Mouse (Mus musculus): ENCODE data around the gene Fsd1.

Fsd1 gene

DNA sequence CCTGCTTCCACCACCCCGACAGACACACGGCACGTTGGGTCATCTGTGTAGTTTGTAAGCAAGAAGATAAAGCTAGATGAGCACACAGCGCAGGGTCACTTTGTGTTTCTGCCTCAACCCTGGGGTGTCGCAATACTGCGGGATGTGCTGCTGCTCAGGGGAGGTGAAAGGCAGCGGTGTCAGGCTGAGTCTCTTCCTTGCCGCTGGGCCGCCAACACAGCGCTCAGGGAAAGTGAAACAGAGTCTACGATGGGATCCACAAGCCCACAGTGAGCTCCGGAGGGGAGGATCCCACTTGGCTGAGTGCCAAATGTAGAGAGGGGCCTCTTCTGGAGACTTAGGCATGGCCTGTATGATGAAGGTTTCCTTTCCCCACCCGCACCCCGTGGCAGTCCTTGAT lies 23.1 kb upstream of the Fsd1 start:
- DNase-seq (ENCODE audit: low spot score in 2 of 2) = no peak

DNA sequence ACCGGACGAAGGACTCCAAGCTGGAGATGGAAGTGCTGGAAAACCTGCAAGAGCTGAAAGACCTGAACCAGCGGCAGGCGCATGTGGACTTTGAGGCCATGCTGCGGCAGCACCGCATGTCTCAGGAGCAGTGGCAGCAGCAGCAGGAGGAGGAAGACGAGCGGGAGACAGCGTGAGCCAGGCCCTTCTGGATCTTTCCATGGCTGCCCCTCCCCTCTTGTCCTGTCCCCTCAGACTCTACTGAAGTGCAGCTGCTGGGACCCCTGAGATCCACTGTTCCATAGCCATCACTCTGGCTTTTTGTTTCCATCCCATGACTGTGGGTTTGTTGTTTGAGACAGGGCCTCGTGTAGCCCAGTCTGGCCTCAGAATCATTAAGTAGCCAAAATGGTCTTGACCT lies 21.8 kb upstream of the Fsd1 start:
- DNase-seq (ENCODE audit: low spot score in 2 of 2) = no peak

DNA sequence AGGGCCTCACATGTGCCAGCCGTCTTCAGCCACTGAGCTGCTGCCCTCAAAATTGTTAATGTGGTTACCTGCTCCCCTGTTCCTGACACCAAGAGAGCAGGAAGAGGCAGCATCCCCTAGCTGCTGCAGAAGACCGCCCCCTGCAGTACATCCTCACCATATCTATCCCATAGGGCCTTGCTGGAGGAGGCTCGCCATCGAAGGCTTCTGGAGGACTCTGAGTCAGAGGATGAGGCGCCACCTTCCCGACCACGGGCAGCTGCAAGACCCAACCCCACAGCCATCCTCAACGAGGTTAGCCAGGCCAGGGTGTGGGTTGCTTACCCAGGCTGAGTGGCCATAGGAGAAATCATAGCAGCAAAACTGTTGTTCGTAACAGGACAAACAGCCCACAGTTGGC lies 21.3 kb upstream of the Fsd1 start:
- DNase-seq (ENCODE audit: low spot score in 2 of 2) = no peak

DNA sequence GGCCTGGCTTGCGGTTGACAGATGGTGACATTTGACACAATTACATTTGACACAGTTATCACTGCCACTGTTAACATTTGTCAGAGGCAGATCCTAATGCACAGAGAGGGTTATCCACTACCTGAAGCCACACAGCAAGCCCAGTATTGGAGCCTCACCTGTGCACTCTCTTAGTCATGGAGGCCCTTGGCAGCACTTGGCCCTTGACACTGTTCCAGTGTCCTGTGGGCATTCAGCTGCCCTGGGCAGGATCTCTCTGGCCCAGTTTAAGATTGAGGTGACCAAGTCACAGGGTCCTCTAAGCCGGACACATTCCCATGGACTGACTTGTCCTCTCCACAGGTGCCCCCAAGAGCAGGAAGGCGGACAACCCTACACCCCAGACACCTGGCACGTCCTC lies 19.1 kb upstream of the Fsd1 start:
- no peak for DNase-seq (ENCODE audit: low spot score in 2 of 2)

DNA sequence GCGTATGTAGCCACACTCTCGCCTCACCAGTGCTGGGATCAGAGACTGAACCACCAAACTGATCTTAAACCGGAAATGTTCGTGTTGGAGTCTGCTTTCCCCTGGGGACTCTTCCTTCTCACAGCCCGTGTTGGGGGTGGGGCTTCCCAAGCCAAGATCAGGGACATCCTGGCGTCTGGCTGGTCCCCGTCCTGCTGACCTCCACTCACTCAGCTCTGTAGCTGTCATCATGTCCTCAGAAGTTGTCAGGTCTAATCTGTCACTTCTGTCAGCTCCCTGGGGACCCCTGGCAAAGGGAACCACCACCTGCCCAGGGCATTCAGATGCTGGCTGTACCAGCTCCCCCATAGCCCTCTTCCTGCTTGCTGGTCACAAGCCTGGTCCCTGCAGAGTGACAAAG lies 18.1 kb upstream of the Fsd1 start:
- no peak for DNase-seq (ENCODE audit: low spot score in 2 of 2)

DNA sequence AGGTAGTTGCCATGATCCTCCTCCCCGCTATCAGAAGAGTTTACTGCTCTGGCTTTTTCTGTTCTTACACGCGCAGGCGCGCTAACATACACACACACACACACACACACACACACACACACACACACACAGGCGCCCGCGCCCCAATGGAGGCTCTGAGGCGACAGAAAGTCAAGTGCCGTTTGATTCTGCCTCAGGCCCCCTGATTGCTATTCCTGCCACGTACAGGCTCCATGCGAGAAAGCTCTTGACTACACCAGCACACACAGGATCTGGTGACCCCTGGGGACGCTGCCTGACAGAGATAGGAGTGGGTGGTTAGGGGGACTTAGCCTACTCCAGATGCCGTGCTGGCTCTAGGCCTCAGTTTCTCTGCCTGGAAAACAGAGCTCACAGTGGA lies 16.7 kb upstream of the Fsd1 start:
- no peak for DNase-seq (ENCODE audit: low spot score in 2 of 2)

DNA sequence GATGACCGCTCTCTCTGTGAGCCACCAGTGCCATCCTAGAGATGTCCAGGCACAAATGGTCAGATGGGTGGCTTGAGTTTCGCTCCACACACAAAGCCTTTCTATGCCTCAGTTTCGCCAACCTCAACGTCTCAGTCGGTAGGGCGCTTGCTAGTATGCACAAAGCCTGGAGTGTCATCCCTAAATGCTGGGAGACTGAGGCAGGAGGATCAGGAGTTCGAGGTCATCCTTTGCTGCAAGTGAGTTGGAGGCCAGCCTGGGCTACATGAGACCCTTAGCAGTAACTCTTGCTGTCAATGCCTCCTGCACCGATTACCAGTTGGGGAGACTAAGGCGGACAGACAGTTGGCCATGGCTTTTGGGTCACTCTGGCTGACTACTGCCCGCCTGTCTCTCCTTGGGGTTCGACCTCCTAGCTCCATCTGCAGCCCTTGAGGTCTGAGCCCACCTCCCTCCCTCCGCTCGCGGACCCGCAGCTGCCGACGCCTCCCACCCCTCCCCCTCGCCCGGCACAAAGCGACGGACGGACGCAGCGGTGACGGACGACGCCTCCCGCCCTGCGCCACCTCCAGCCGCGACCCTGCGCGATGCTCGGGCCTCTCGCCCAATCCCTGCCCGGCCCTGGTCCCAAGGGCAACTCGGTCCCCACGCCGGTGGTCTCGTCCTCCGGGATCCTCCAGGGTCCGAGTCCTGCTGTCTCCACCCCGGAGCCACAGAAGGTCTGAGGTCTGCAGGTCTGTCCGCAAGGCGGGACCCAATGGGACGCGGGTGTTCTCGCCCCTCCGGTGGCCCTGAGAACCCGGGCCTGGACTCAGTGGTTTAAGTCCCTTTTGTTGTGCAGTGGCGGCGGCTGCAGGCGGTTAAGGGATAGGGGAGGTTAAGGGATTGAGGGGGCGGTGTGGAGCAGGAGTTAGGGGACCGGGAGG lies 16.1 kb upstream of the Fsd1 start, which contains the start of gene Shd:
Gene Shd (plus strand): TSS at position 502 of the 926 bp plus-strand sequence.
- no peak for DNase-seq (ENCODE audit: low spot score in 2 of 2)

DNA sequence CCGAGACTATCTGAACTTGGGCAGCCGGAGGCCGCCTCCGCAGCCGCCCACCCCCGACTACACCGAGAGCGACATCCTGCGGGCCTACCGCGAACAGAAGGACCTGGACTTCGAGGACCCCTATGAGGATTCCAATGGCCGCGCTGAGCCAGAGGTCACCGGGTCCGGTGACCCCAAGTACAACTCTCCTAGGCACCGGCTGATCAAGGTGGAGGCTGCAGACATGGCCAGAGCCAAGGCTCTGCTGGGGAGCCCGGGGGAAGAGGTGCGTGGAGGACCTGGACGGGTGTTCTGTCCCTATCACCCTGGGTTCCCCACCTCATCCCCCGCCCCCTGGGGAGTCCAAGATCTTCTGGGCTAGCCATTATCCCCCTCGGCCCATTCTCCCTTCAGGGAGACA lies 14.9 kb upstream of the Fsd1 start:
- DNase-seq (ENCODE audit: low spot score in 2 of 2) = no peak

DNA sequence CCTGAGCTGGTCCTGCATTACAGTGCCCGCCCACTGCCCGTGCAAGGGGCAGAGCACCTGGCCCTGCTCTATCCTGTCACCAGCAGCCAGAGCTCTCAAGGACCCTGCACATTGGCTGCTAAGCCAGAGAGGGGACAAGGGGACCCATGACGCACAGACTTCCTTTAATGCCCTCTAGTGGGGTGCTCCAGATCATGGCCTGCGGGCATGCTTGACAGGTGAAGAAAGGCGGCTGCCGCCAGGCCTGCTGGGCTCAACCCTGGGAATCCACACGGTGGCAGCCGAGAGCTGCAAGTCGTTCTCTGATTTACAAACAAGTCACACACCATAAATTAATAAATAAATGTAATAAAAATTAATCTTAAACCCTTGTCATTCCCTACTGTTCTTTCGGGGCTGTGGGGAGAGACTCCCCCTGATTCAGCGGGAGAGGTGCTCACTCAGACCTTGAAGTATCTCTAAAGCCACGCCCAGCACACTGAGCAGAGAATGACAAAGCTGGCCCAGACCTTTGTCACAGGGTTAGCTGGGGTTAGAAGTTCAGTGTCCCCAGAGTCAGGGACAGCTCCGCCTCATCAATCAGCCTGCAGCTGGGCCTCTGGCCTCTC lies 9.9 kb upstream of the Fsd1 start:
- peak in 1 of 2 experiments; percentile 64 for DNase-seq (ENCODE audit: low spot score in 2 of 2)

DNA sequence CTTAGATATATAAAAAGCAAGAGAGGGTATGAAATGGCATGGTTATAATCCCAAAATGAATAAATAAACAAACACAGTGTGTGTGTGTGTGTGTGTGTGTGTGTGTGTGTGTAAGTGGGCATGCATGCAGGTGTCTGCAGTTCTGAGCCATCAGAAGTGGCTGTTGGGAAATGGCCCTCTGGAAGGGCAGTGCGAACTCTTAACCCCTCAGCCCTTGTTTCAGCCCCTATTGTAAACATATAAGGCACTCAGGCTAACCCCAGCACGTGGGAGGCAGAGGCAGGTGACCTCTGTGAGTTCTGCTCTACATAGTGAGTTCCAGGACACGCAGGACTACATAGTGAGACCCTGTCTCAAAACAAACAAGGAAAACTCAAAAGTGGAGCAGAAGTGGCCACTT lies 9.0 kb upstream of the Fsd1 start:
- DNase-seq (ENCODE audit: low spot score in 2 of 2) = no peak

DNA sequence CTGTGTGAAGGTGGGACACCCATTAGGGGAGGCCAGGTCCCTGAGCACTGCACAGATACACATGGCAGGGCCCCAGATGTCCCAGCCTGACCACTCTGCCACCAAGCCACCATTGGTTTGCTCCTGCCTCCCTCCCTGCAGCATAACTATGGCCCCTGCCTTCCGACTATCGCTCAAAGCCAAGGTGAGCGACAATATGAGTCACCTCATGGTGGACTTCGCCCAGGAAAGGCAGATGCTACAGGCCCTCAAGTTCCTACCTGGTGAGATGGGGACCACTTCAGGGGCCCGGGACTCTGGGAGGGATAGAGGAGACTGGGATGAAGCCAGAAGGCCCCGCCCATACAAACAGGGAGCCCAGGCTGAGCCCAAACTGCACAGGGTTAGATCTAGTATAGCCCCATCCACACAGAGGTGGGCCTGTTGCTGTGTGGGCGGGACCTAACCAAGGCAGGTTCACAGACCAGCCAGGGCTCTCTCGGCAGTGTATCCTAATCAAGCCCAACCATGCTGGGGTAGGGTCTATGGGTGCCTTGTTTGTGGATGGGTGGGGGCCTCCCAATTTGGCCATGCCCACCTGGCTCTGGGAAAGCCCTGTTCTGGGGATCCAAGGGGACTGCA lies 4.1 kb downstream of the Fsd1 start:
- no peak for DNase-seq (ENCODE audit: low spot score in 2 of 2)

DNA sequence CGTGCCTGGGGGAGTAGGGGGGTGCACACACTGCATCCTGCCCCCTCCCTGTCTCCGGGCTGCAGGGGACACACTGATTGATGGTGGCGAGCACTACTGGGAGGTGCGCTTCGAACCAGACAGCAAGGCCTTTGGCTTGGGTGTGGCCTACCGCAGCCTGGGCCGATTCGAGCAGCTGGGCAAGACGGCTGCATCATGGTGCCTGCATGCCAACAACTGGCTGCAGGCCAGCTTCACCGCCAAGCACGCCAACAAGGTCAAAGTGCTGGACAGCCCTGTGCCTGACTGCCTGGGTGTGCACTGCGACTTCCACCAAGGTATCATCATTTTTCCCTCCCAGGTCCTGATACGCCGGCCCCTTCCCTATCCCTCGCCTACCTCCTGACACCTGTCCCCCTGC lies 9.7 kb downstream of the Fsd1 start:
- no peak for DNase-seq (ENCODE audit: low spot score in 2 of 2)

DNA sequence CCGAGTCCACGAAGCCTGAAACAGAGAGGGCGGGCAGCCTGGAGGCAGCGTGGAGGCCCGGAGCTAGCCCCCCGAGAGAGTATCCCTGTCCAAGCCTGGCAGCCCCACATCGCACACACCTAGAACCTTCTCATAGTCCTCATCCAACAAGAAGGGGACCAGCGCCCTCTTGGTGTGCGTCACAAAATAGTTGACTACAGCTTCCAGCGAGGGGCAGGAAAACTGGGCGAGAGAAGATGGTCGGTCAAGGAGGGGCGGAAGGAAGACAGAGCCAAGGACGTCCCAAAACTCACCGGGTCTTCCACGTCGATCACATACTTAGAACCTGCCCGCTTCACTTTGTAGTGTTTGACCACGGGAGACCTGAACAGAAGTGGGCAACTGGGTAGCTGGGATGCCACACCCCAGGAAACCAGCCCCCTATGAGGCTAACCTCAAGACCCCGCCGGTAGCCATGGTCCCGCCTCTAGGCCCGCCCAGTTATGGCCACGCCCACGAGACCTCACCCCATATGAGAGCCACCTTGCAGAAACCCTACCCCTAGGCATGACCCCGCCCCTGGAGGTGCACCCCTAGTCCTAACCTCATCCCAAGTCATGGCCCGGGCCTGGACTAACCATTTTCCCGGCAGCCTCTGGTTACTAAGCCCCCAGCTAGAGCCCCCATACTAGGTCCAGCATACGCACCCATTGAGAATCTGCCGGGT lies 13.6 kb downstream of the Fsd1 start:
- DNase-seq (ENCODE audit: low spot score in 2 of 2) = no peak

DNA sequence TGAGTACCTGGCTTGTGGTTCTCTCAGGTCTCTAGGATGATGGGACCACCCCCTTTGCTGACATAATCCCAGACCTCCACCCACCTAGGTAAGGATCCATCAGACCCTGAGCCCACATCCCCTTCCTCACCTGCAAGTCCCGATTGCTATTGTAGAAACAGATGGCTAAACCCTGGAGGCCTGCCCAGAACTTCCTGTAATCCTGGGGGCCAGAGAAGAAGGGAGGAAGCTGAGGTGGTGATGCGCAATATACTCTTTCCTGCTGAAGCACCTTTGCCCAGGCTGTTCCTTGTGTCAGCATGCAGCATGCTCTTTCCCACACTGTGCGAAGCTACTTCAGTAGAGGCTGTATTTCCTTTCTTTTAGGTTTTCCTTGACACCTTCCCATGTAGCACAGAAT lies 16.7 kb downstream of the Fsd1 start:
- no peak for DNase-seq (ENCODE audit: low spot score in 2 of 2)

DNA sequence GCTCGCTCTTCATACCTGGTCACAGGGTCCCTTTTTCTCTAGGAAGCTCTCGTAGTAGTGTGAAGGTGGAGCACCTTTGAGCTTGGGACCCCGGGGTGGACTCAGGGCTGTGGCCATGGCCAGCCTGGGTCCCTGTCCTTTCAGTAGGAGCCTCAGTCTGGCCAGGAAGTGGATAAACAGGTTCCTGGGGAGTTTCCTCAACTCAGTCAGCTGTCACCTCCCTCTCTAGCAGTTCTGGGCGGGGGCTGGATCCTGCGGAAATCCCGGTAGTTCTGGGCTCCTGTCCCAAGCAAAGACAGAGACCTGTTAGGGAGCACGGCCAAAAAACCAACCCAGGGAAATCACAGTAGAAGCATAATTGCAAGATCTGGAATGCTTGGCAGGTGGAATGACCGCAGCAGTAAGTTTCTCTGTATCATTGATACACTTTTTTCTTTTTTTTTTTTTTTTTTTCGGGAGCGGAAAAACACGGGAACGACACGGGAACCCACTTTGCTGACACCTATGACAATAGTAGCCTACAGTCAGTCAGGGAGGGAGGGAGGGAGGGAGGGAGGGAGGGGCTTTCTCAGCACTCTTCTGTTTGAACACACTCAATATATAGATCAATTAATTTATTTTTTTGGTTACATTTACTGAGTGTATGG lies 19.2 kb downstream of the Fsd1 start, which contains the start of the genes Stap2 and Mpnd:
Gene Stap2 (minus strand): TSS at position 170 of the 647 bp plus-strand sequence.
Gene Mpnd (plus strand): TSS at position 297 of the 647 bp plus-strand sequence.
- no peak for DNase-seq (ENCODE audit: low spot score in 2 of 2)

DNA sequence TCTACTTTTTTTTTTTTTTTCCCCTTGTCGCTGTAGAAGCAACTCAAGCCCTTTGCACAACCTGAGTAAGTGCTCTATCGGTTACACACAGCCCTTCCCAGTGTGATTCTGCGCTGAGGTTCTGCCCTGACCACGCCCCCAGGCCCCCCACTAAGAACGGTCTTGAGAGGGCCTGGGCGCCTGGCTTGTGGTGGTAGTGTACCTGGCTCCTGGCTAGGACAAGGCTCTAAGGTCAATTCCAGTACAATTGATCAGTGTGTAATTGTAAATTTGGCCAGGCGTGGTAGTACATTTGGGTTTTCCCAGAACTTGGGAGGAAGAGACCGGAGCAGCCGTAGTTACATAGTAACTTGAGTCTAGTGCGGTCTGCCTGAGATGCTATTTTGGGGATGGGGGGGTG lies 20.6 kb downstream of the Fsd1 start:
- no peak for DNase-seq (ENCODE audit: low spot score in 2 of 2)

DNA sequence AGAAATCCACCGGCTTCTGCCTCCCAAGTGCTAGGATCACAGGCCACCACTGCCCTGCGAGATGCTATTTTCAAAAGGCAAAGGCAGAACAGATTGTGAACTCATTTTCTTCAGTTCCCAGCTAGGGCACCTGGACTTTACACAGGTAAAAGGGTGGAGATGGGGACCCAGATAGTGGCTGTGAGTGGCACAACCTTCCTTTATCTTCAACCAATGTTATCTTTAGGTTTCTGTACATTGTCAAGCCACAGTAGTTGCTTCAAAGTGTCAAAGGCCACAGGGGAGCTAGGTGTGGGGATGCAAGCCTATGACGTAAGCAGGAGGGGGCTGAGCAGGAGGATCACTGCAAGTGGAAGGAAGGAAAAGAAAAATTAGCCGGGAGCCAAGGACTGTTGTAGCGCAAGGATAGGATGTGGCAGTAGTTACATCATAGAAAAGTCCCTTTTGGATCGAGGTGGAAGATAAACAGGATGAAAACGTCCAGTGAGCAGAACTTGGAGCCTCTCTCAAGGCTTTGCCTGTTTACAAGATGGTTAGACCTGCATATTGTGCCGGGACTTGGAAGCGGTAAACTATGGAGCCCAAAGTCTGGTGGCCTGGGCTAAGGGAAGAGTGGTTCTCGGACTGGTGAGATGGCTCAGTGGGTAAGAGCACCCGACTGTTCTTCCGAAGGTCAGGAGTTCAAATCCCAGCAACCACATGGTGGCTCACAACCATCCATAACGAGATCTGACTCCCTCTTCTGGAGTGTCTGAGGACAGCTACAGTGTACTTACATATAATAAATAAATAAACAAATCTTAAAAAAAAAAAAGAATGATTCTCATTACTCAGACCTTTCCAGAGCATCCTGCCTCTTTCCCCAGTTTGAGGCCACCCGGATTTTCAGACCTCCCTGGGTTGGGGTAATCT lies 21.4 kb downstream of the Fsd1 start:
- no peak for DNase-seq (ENCODE audit: low spot score in 2 of 2)

DNA sequence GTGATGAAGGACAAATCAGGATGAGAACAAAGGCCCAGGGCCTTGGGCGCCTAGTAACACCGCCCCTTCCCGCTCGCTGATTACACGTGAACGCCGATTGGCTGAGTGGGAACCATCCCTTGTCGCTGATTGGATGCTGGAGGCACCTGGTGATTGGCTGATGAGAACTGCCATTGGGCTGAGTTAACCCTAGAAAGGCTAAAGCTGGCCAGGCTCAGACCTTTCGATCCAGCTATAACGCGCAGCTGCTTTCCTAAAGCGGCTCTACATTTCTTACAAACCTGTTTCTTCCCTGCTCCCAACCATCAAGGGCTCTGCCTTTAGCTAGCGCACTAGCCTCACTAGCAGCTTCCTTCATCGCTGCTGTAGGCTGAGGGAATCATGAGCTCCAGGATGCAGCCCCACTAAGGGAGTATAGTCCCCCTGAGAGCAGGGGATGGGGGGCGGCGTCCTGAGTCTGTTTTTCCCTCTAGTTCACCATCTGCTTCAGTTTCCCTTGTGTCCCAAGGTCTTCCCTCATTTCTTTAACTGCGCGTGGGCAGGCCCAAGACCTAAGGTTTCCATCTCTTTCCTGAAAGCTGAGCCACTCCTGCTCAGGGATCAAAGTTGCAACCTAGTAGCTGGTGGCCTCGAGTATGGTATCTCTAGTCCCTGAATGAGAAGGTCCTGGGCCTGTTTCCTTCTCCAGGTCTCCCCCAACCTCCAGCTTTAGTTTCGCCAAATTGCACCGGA lies 22.2 kb downstream of the Fsd1 start:
- peak; percentile 93 to 96 for DNase-seq (ENCODE audit: low spot score in 2 of 2)

DNA sequence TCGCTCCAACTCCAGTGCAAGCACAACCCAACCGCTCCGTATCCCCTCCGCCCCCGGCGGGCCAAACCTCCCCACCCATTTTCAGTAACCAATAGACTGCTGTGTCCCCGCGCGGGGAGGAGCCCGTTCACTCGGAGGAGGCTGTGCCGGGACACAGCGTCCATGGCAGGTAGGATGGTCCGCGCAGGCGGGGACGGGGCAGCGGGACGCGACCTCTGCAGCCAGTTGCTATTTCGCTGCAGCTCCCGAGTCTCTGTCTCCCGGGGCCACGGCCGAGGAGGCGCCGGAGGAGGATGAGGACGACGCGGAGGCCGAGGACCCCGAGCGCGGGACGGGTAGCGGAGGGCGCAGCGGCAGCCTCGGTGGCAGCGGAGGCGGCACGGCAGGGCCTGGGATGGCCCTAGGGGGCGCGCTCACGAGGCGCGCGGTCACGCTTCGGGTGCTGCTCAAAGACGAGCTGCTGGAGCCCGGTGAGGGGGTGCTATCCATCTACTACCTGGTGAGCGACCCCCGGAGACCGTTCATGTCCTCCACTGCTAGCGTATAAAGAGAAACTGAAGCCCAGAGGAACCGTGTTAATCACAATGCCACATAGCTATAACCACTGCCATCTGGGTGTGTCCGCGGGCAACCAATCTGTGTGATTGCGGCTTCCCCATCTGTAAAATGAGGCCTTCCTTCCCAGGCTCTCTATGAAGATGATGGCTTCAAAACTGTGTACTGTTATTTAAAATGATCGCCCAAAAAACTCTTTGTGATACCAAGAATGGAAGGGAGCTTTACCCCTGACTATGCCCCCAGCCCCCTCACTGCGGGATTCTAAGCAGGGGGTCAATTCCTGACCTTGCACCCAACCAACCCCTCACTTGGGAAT lies 23.0 kb downstream of the Fsd1 start:
- DNase-seq (ENCODE audit: low spot score in 2 of 2) = peak; percentile 90 to 93
